Mouse (Mus musculus): Measurements from ENCODE around the gene Plet1.

DNA sequence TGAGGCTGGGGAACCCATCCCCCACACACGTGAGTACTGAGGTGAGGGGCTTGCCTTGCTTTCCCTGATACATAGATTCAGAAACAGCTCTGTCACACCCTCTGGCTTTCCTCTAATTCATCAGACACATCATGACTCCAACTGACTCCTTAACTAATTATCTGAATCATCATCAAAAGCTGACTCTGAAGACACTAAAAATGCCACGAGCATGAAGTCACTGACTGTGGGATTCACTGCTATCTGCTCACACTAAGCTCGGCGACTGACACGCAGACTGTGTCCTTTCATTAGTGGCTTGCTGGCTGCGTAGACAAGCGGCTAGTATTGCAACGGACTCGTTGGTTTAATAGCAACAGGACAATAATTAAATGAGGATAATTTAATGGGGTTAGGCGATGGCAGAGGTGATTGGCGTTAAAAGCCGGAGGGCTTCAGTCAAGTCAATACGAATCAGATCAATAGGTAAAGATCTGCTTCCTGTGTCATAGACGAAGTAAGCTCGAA lies 6.2 kb downstream of the Plet1 start:
- TF ChIP-seq EP300 (IDR thresholded peaks at IDR 0.05; ENCODE audit: low read depth) (no peak), CTCF (IDR thresholded peaks at IDR 0.05; ENCODE audit: low read depth) (no peak)
